Mouse (Mus musculus) stomach, postnatal 0 days (tissue): Measurements from ENCODE around the gene Bcas3. TPM values are rescaled to one million over a fixed set of nuclear protein-coding genes. Genes with fewer than 3 reads are reported as not detected.
A peak's percentile ranks its signal among the peaks of the same experiment; 100 is the strongest.

Experiments used
- ATAC-seq: fragments of 200-750 bp; cut with Nextera tagmentation; 2 replicates; pipeline ENCODE4 v1.8.0; 2017; ENCODE audit not compliant: low FRiP score, low TSS enrichment
- DNase-seq: peaks from one replicate; pipeline ENCODE4 v3.0.0-alpha.2; 2016; ENCODE audit warnings: low spot score
- H3K27ac ChIP-seq: fragments of 300-500 bp; sonication (generic); replicated peaks from 2 replicates; pipeline ENCODE4 v1.5.1; 2014; ENCODE audit warnings: mild to moderate bottlenecking, control low read depth
- H3K27me3 ChIP-seq: fragments of 300-500 bp; sonication (generic); 2 replicates; pipeline ENCODE4 v1.6.1; 2014; ENCODE audit warnings: low read length; ENCODE audit not compliant: control insufficient read depth, insufficient read depth
- H3K36me3 ChIP-seq: fragments of 300-500 bp; sonication (generic); 2 replicates; pipeline ENCODE4 v1.6.1; 2014; ENCODE audit warnings: low read length, mixed read lengths; ENCODE audit not compliant: control insufficient read depth, insufficient read depth
- H3K4me1 ChIP-seq: fragments of 300-500 bp; sonication (generic); replicated peaks from 2 replicates; pipeline ENCODE4 v1.6.1; 2014; ENCODE audit warnings: antibody characterized with exemption; ENCODE audit not compliant: control insufficient read depth, insufficient read depth
- H3K4me2 ChIP-seq: fragments of 300-500 bp; sonication (generic); replicated peaks from 2 replicates; pipeline ENCODE4 v1.6.1; 2014; ENCODE audit warnings: low read depth, mild to moderate bottlenecking, control low read depth, moderate library complexity
- H3K4me3 ChIP-seq: fragments of 300-500 bp; sonication (generic); 2 replicates; pipeline ENCODE4 v1.5.1; 2014; ENCODE audit warnings: low read depth, low read length, control low read depth
- H3K9ac ChIP-seq: fragments of 300-500 bp; sonication (generic); 2 replicates; pipeline ENCODE4 v1.6.1; 2014; ENCODE audit warnings: mild to moderate bottlenecking, low read length, control low read depth, mixed read lengths
- H3K9me3 ChIP-seq: fragments of 300-500 bp; sonication (generic); 2 replicates; pipeline ENCODE4 v1.6.1; 2016; ENCODE audit warnings: low read length; ENCODE audit not compliant: control insufficient read depth
- CTCF ChIP-seq: IDR thresholded peaks from 2 replicates; pipeline ENCODE4 v1.5.1; 2016; ENCODE audit warnings: antibody characterized with exemption, low read depth, mild to moderate bottlenecking, moderate library complexity
- EP300 ChIP-seq: optimal IDR thresholded peaks from 2 replicates; pipeline ENCODE3; 2016; ENCODE audit warnings: antibody characterized with exemption
- whole genome bisulfite sequencing: fragments of 180-500 bp; shearing (Covaris S2); extraction: QIAGEN DNeasy Blood & Tissue Kit; methylation state at CpG from one replicate; pipeline ENCODE4 v1.1.7; 2014; 5-methylcytosine and 5-hydroxymethylcytosine counted together
- polyA plus RNA-seq: library from polyadenylated mRNA; unstranded; fragments of >200 nt; fragmentation: Nextera tagmentation; extraction: Ambion mirVana; gene quantifications from 2 replicates; pipeline ENCODE4 v1.2.1, GENCODE M21; 2015

Gene Bcas3
- polyA plus RNA-seq, 1 experiment from 2014 or later, result 16.5 TPM

GRCm38 (mm10) chr11:85841211-85841681 is 488.3 kb downstream of the Bcas3 start:
- Histone ChIP-seq H3K9ac (peak overlapping the region; percentile 58; the same call in 1 of the 2 replicates), H3K27me3 (peaks cover 5% of the 10 kb centered on the region; the same call in 1 of the 2 replicates), H3K27ac (peak overlapping the region; percentile 65), H3K4me2 (peak overlapping the region; percentile 85), H3K9me3 (no peaks in the 10 kb centered on the region), H3K4me3 (peak overlapping the region; percentile 60; the same call in 1 of the 2 replicates), H3K4me1 (peaks cover 4% of the 10 kb centered on the region; the same call in 1 of the 2 replicates), H3K36me3 (peaks cover 7% of the 10 kb centered on the region; the same call in 1 of the 2 replicates)
- DNase-seq (no peak), ATAC-seq (no peak)
- WGBS, result 37% methylated on average over 8 of the region's 8 CpGs
- peak; percentile 47 for TF ChIP-seq CTCF
- no peak for TF ChIP-seq EP300

- TF ChIP-seq CTCF (peak; percentile 79), EP300 (no peak)
- peak; percentile 72 for DNase-seq
- ATAC-seq, result peak; percentile 14; the same call in 1 of the 2 replicates
- Histone ChIP-seq H3K9ac (peak overlapping the region; percentile 53), H3K9me3 (no peaks in the 10 kb centered on the region), H3K36me3 (peaks cover 7% of the 10 kb centered on the region; the same call in 1 of the 2 replicates), H3K4me1 (peaks cover 4% of the 10 kb centered on the region; the same call in 1 of the 2 replicates), H3K27ac (peak overlapping the region; percentile 63), H3K27me3 (peaks cover 5% of the 10 kb centered on the region; the same call in 1 of the 2 replicates), H3K4me3 (peak overlapping the region; percentile 36), H3K4me2 (peak overlapping the region; percentile 85)
- 2% methylated on average over 30 of the region's 32 CpGs for WGBS
These were observed 489.0 kb downstream of the Bcas3 start for GRCm38 (mm10) chr11:85841980-85842379.

GRCm38 (mm10) chr11:85842596-85843346 is 489.8 kb downstream of the Bcas3 start:
- no peak for TF ChIP-seq EP300
- 13% methylated on average over 24 of the region's 24 CpGs for WGBS
- Histone ChIP-seq H3K4me2 (peak overlapping the region; percentile 85), H3K4me3 (peak overlapping the region; percentile 55; the same call in 1 of the 2 replicates), H3K36me3 (peaks cover 7% of the 10 kb centered on the region; the same call in 1 of the 2 replicates), H3K27me3 (peaks cover 4% of the 10 kb centered on the region; the same call in 1 of the 2 replicates), H3K9ac (0 out of 2 replicates have a peak overlapping the region, but pooled peaks have one; percentile 28), H3K27ac (peak overlapping the region; percentile 69), H3K9me3 (no peaks in the 10 kb centered on the region), H3K4me1 (peaks cover 4% of the 10 kb centered on the region; the same call in 1 of the 2 replicates)
- DNase-seq (peak; percentile 36), ATAC-seq (no peak)

GRCm38 (mm10) chr11:85843347-85843692 is 490.4 kb downstream of the Bcas3 start:
- WGBS, result 1% methylated on average over 18 of the region's 18 CpGs
- ATAC-seq, result peak; percentile 51
- Histone ChIP-seq H3K9ac (peak overlapping the region; percentile 65), H3K27ac (peak overlapping the region; percentile 69), H3K4me2 (peak overlapping the region; percentile 85), H3K36me3 (peaks cover 4% of the 10 kb centered on the region; the same call in 1 of the 2 replicates), H3K4me1 (peaks cover 4% of the 10 kb centered on the region; the same call in 1 of the 2 replicates), H3K4me3 (peak overlapping the region; percentile 55), H3K27me3 (peaks cover 2% of the 10 kb centered on the region; the same call in 1 of the 2 replicates), H3K9me3 (no peaks in the 10 kb centered on the region)
- TF ChIP-seq EP300 (no peak), CTCF (peak; percentile 96)
- peak; percentile 85 for DNase-seq

GRCm38 (mm10) chr11:85844144-85844965 is 491.4 kb downstream of the Bcas3 start:
- H3K4me1 ChIP-seq, result peaks cover 4% of the 10 kb centered on the region; the same call in 1 of the 2 replicates
- peak overlapping the region; percentile 65 for H3K9ac ChIP-seq
- peak overlapping the region; percentile 55 for H3K4me3 ChIP-seq
- H3K27me3 ChIP-seq, result peaks cover 2% of the 10 kb centered on the region; the same call in 1 of the 2 replicates
- 2% methylated on average over 53 of the region's 54 CpGs for WGBS
- peak overlapping the region; percentile 69 for H3K27ac ChIP-seq
- peak overlapping the region; percentile 85 for H3K4me2 ChIP-seq
- ATAC-seq (peak; percentile 68), DNase-seq (peak; percentile 94)
- H3K9me3 ChIP-seq, result no peaks in the 10 kb centered on the region
- no peak for TF ChIP-seq EP300
- peak; percentile 96 for TF ChIP-seq CTCF
- peaks cover 4% of the 10 kb centered on the region; the same call in 1 of the 2 replicates for H3K36me3 ChIP-seq
